Mouse (Mus musculus): ENCODE results near the gene Pcdh17. TPM values are rescaled to one million over a fixed set of nuclear protein-coding genes. Genes with fewer than 3 reads are reported as not detected.

The Pcdh17 gene
- polyA plus RNA-seq, 1 experiment from 2014 or later, result 7.9 TPM

- Histone ChIP-seq H3K9me3 (ENCODE audit: control insufficient read depth, low read length) (no peaks in the 10 kb centered on the region), H3K9ac (ENCODE audit: low read depth, low read length) (no peak overlapping the region), H3K27ac (ENCODE audit: low read depth, low read length) (no peak overlapping the region), H3K4me2 (replicated peaks; ENCODE audit: low read depth, low read length) (no peak overlapping the region), H3K4me3 (ENCODE audit: low read length) (no peak overlapping the region), H3K36me3 (ENCODE audit: control insufficient read depth, insufficient read depth, low read length) (no peaks in the 10 kb centered on the region), H3K4me1 (ENCODE audit: control insufficient read depth, insufficient read depth, low read length) (no peaks in the 10 kb centered on the region), H3K27me3 (ENCODE audit: control insufficient read depth, insufficient read depth, low read length) (no peaks in the 10 kb centered on the region)
- 64% methylated on average over 1 of the region's 1 CpGs for WGBS
- no peak for ATAC-seq (ENCODE audit: low FRiP score, low TSS enrichment)
Observed at GRCm38 (mm10) chr14:84475491-84475890, 32.1 kb downstream of the Pcdh17 start.

- no peak overlapping the region for H3K27ac ChIP-seq (ENCODE audit: low read depth, low read length)
- no peaks in the 10 kb centered on the region for H3K27me3 ChIP-seq (ENCODE audit: control insufficient read depth, insufficient read depth, low read length)
- H3K9me3 ChIP-seq (ENCODE audit: control insufficient read depth, low read length), result no peaks in the 10 kb centered on the region
- no peak for ATAC-seq (ENCODE audit: low FRiP score, low TSS enrichment)
- H3K4me1 ChIP-seq (ENCODE audit: control insufficient read depth, insufficient read depth, low read length), result no peaks in the 10 kb centered on the region
- no peaks in the 10 kb centered on the region for H3K36me3 ChIP-seq (ENCODE audit: control insufficient read depth, insufficient read depth, low read length)
- no peak overlapping the region for H3K9ac ChIP-seq (ENCODE audit: low read depth, low read length)
- no peak overlapping the region for H3K4me2 ChIP-seq (replicated peaks; ENCODE audit: low read depth, low read length)
- H3K4me3 ChIP-seq (ENCODE audit: low read length), result no peak overlapping the region
- 86% methylated on average over 8 of the region's 8 CpGs for WGBS
Observed at GRCm38 (mm10) chr14:84476336-84476735, 33.0 kb downstream of the Pcdh17 start.

GRCm38 (mm10) chr14:84476906-84477305, 33.5 kb downstream of the Pcdh17 start:
- Histone ChIP-seq H3K27me3 (ENCODE audit: control insufficient read depth, insufficient read depth, low read length) (no peaks in the 10 kb centered on the region), H3K4me1 (ENCODE audit: control insufficient read depth, insufficient read depth, low read length) (no peaks in the 10 kb centered on the region), H3K4me3 (ENCODE audit: low read length) (no peak overlapping the region), H3K9me3 (ENCODE audit: control insufficient read depth, low read length) (no peaks in the 10 kb centered on the region), H3K36me3 (ENCODE audit: control insufficient read depth, insufficient read depth, low read length) (no peaks in the 10 kb centered on the region), H3K9ac (ENCODE audit: low read depth, low read length) (no peak overlapping the region), H3K27ac (ENCODE audit: low read depth, low read length) (no peak overlapping the region), H3K4me2 (replicated peaks; ENCODE audit: low read depth, low read length) (no peak overlapping the region)
- WGBS, result 80% methylated on average over 4 of the region's 4 CpGs
- no peak for ATAC-seq (ENCODE audit: low FRiP score, low TSS enrichment)

GRCm38 (mm10) chr14:84477411-84477810, 34.0 kb downstream of the Pcdh17 start:
- H3K4me3 ChIP-seq (ENCODE audit: low read length), result no peak overlapping the region
- ATAC-seq (ENCODE audit: low FRiP score, low TSS enrichment), result no peak
- no peak overlapping the region for H3K9ac ChIP-seq (ENCODE audit: low read depth, low read length)
- H3K4me1 ChIP-seq (ENCODE audit: control insufficient read depth, insufficient read depth, low read length), result no peaks in the 10 kb centered on the region
- no peak overlapping the region for H3K4me2 ChIP-seq (replicated peaks; ENCODE audit: low read depth, low read length)
- H3K27me3 ChIP-seq (ENCODE audit: control insufficient read depth, insufficient read depth, low read length), result no peaks in the 10 kb centered on the region
- 64% methylated on average over 13 of the region's 13 CpGs for WGBS
- H3K27ac ChIP-seq (ENCODE audit: low read depth, low read length), result no peak overlapping the region
- no peaks in the 10 kb centered on the region for H3K36me3 ChIP-seq (ENCODE audit: control insufficient read depth, insufficient read depth, low read length)
- H3K9me3 ChIP-seq (ENCODE audit: control insufficient read depth, low read length), result no peaks in the 10 kb centered on the region

GRCm38 (mm10) chr14:84480546-84480945, 37.2 kb downstream of the Pcdh17 start:
- Histone ChIP-seq H3K27me3 (ENCODE audit: control insufficient read depth, insufficient read depth, low read length) (no peaks in the 10 kb centered on the region), H3K9me3 (ENCODE audit: control insufficient read depth, low read length) (no peaks in the 10 kb centered on the region), H3K4me1 (ENCODE audit: control insufficient read depth, insufficient read depth, low read length) (no peaks in the 10 kb centered on the region), H3K9ac (ENCODE audit: low read depth, low read length) (no peak overlapping the region), H3K27ac (ENCODE audit: low read depth, low read length) (no peak overlapping the region), H3K4me2 (replicated peaks; ENCODE audit: low read depth, low read length) (no peak overlapping the region), H3K36me3 (ENCODE audit: control insufficient read depth, insufficient read depth, low read length) (no peaks in the 10 kb centered on the region), H3K4me3 (ENCODE audit: low read length) (no peak overlapping the region)
- ATAC-seq (ENCODE audit: low FRiP score, low TSS enrichment), result no peak
- WGBS, result 55% methylated on average over 6 of the region's 6 CpGs

- Histone ChIP-seq H3K4me2 (replicated peaks; ENCODE audit: low read depth, low read length) (no peak overlapping the region), H3K27ac (ENCODE audit: low read depth, low read length) (no peak overlapping the region), H3K4me1 (ENCODE audit: control insufficient read depth, insufficient read depth, low read length) (no peaks in the 10 kb centered on the region), H3K36me3 (ENCODE audit: control insufficient read depth, insufficient read depth, low read length) (no peaks in the 10 kb centered on the region), H3K9me3 (ENCODE audit: control insufficient read depth, low read length) (no peaks in the 10 kb centered on the region), H3K4me3 (ENCODE audit: low read length) (no peak overlapping the region), H3K27me3 (ENCODE audit: control insufficient read depth, insufficient read depth, low read length) (no peaks in the 10 kb centered on the region), H3K9ac (ENCODE audit: low read depth, low read length) (no peak overlapping the region)
- ATAC-seq (ENCODE audit: low FRiP score, low TSS enrichment), result no peak
- WGBS, result 77% methylated on average over 4 of the region's 4 CpGs
Observed at GRCm38 (mm10) chr14:84484350-84484749, 41.0 kb downstream of the Pcdh17 start.

- H3K27me3 ChIP-seq (ENCODE audit: control insufficient read depth, insufficient read depth, low read length), result no peaks in the 10 kb centered on the region
- no peak for ATAC-seq (ENCODE audit: low FRiP score, low TSS enrichment)
- H3K4me1 ChIP-seq (ENCODE audit: control insufficient read depth, insufficient read depth, low read length), result no peaks in the 10 kb centered on the region
- H3K27ac ChIP-seq (ENCODE audit: low read depth, low read length), result no peak overlapping the region
- no peaks in the 10 kb centered on the region for H3K36me3 ChIP-seq (ENCODE audit: control insufficient read depth, insufficient read depth, low read length)
- no peak overlapping the region for H3K4me2 ChIP-seq (replicated peaks; ENCODE audit: low read depth, low read length)
- H3K9ac ChIP-seq (ENCODE audit: low read depth, low read length), result no peak overlapping the region
- WGBS, result 89% methylated on average over 2 of the region's 2 CpGs
- no peak overlapping the region for H3K4me3 ChIP-seq (ENCODE audit: low read length)
- no peaks in the 10 kb centered on the region for H3K9me3 ChIP-seq (ENCODE audit: control insufficient read depth, low read length)
Observed at GRCm38 (mm10) chr14:84511010-84511409, 67.6 kb downstream of the Pcdh17 start.

GRCm38 (mm10) chr14:84532397-84532796, 89.0 kb downstream of the Pcdh17 start:
- Histone ChIP-seq H3K4me1 (ENCODE audit: control insufficient read depth, insufficient read depth, low read length) (no peaks in the 10 kb centered on the region), H3K4me3 (ENCODE audit: low read length) (no peak overlapping the region), H3K27ac (ENCODE audit: low read depth, low read length) (no peak overlapping the region), H3K9ac (ENCODE audit: low read depth, low read length) (no peak overlapping the region), H3K27me3 (ENCODE audit: control insufficient read depth, insufficient read depth, low read length) (no peaks in the 10 kb centered on the region), H3K36me3 (ENCODE audit: control insufficient read depth, insufficient read depth, low read length) (no peaks in the 10 kb centered on the region), H3K9me3 (ENCODE audit: control insufficient read depth, low read length) (no peaks in the 10 kb centered on the region), H3K4me2 (replicated peaks; ENCODE audit: low read depth, low read length) (no peak overlapping the region)
- WGBS, result 29% methylated on average over 2 of the region's 2 CpGs
- no peak for ATAC-seq (ENCODE audit: low FRiP score, low TSS enrichment)

GRCm38 (mm10) chr14:84535264-84535663, 91.9 kb downstream of the Pcdh17 start:
- no peak overlapping the region for H3K4me3 ChIP-seq (ENCODE audit: low read length)
- no peaks in the 10 kb centered on the region for H3K4me1 ChIP-seq (ENCODE audit: control insufficient read depth, insufficient read depth, low read length)
- no peaks in the 10 kb centered on the region for H3K9me3 ChIP-seq (ENCODE audit: control insufficient read depth, low read length)
- no peak overlapping the region for H3K4me2 ChIP-seq (replicated peaks; ENCODE audit: low read depth, low read length)
- H3K9ac ChIP-seq (ENCODE audit: low read depth, low read length), result no peak overlapping the region
- no peaks in the 10 kb centered on the region for H3K36me3 ChIP-seq (ENCODE audit: control insufficient read depth, insufficient read depth, low read length)
- H3K27ac ChIP-seq (ENCODE audit: low read depth, low read length), result no peak overlapping the region
- H3K27me3 ChIP-seq (ENCODE audit: control insufficient read depth, insufficient read depth, low read length), result no peaks in the 10 kb centered on the region
- ATAC-seq (ENCODE audit: low FRiP score, low TSS enrichment), result no peak

GRCm38 (mm10) chr14:84541838-84542237, 98.5 kb downstream of the Pcdh17 start:
- H3K4me2 ChIP-seq (replicated peaks; ENCODE audit: low read depth, low read length), result no peak overlapping the region
- 90% methylated on average over 3 of the region's 3 CpGs for WGBS
- H3K4me1 ChIP-seq (ENCODE audit: control insufficient read depth, insufficient read depth, low read length), result no peaks in the 10 kb centered on the region
- H3K9ac ChIP-seq (ENCODE audit: low read depth, low read length), result no peak overlapping the region
- no peaks in the 10 kb centered on the region for H3K27me3 ChIP-seq (ENCODE audit: control insufficient read depth, insufficient read depth, low read length)
- H3K9me3 ChIP-seq (ENCODE audit: control insufficient read depth, low read length), result no peaks in the 10 kb centered on the region
- no peak overlapping the region for H3K4me3 ChIP-seq (ENCODE audit: low read length)
- no peak overlapping the region for H3K27ac ChIP-seq (ENCODE audit: low read depth, low read length)
- ATAC-seq (ENCODE audit: low FRiP score, low TSS enrichment), result no peak
- no peaks in the 10 kb centered on the region for H3K36me3 ChIP-seq (ENCODE audit: control insufficient read depth, insufficient read depth, low read length)

Data from kidney, embryonic 14.5 days (tissue).